In the genomic region with DNA sequence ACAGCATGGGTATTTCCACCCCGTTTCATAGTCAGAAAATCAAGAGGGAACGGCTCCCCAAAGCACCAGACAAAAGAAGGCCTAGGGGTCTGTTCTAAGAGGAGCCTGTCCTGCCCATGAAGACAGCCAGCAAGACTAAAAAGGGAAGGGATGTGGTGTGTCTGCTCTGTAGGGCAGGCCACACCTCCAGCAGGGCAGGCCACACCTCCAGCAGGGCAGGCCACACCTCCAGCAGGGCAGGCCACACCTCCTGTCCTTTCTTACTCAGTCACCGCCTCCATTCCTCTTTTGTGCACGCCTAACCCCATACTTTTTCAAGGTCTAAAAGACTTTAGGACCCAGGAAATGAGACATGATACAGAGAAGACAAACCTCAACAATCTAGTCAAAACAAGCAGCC, we compare ENCODE assay signal across 14 mouse cellular contexts.
A peak's percentile ranks its signal among the peaks of the same experiment; 100 is the strongest.
DNase-seq lines count a peak whose midpoint lies in the region; ATAC-seq and TF ChIP-seq lines count a peak whose summit lies in the region.
"Had no signal": no experiment of that assay in that cellular context is flagged by ENCODE, and none has a peak within 500 bp of the region (broad histone marks: within the 10 kb centered on the region; RNA-seq: fewer than 3 reads in every experiment).

No protein-coding gene starts in this region.

- no peak for TF ChIP-seq EP300 in MEL (IDR thresholded peaks at IDR 0.05; ENCODE audit: low read depth in 1 of 2, low read length in 2 of 2)

- no peaks in the 10 kb centered on the region; the same call in 1 of the 2 replicates for H3K4me1 ChIP-seq in midbrain, embryonic 12.5 days
- H3K4me1 ChIP-seq in midbrain, embryonic 13.5 days (replicated peaks): peaks cover 5% of the 10 kb centered on the region; the same call in 1 of the 2 replicates
- H3K4me1 ChIP-seq in MEL (ENCODE audit: control insufficient read depth in 1 of 2, insufficient read depth in 2 of 2, low read length in 2 of 2): no peaks in the 10 kb centered on the region; a peak in 1 of 4 replicates
- H3K4me1 ChIP-seq: embryonic facial prominence, embryonic 10.5 days; forebrain, embryonic 10.5 days; limb, embryonic 15.5 days; neural tube, embryonic 12.5 days had no signal

- H3K79me2 ChIP-seq in MEL (ENCODE audit: control insufficient read depth, insufficient read depth, low read length, poor library complexity): no peaks in the 10 kb centered on the region

- H3K9me3 ChIP-seq in midbrain, embryonic 12.5 days: no peaks in the 10 kb centered on the region
- H3K9me3 ChIP-seq in midbrain, embryonic 13.5 days: no peaks in the 10 kb centered on the region
- H3K9me3 ChIP-seq in MEL (replicated peaks; ENCODE audit: insufficient read depth, low read length): no peaks in the 10 kb centered on the region
- H3K9me3 ChIP-seq: embryonic facial prominence, embryonic 10.5 days; forebrain, embryonic 10.5 days; limb, embryonic 15.5 days; neural tube, embryonic 12.5 days had no signal

- H3K27me3 ChIP-seq in midbrain, embryonic 12.5 days: no peaks in the 10 kb centered on the region
- no peaks in the 10 kb centered on the region for H3K27me3 ChIP-seq in midbrain, embryonic 13.5 days
- no peaks in the 10 kb centered on the region for H3K27me3 ChIP-seq in MEL (ENCODE audit: control insufficient read depth in 1 of 2, insufficient read depth in 2 of 2, low read length in 2 of 2)
- H3K27me3 ChIP-seq: limb, embryonic 15.5 days; neural tube, embryonic 12.5 days had no signal

- no peak for TF ChIP-seq POLR2A in MEL (IDR thresholded peaks at IDR 0.05; ENCODE audit: control insufficient read depth in 1 of 2, insufficient read depth in 1 of 2, low read depth in 1 of 2, low read length in 2 of 2, poor library complexity in 1 of 2)

- no peaks in the 10 kb centered on the region for H3K36me3 ChIP-seq in midbrain, embryonic 12.5 days
- H3K36me3 ChIP-seq in midbrain, embryonic 13.5 days: no peaks in the 10 kb centered on the region
- H3K36me3 ChIP-seq in MEL (ENCODE audit: control insufficient read depth in 1 of 2, insufficient read depth in 2 of 2, low read length in 2 of 2): no peaks in the 10 kb centered on the region
- H3K36me3 ChIP-seq: embryonic facial prominence, embryonic 10.5 days; forebrain, embryonic 10.5 days; limb, embryonic 15.5 days; neural tube, embryonic 12.5 days had no signal

- H3K4me3 ChIP-seq in midbrain, embryonic 12.5 days: no peak overlapping the region
- H3K4me3 ChIP-seq in midbrain, embryonic 13.5 days (replicated peaks): no peak overlapping the region
- no peak overlapping the region for H3K4me3 ChIP-seq in MEL (ENCODE audit: control insufficient read depth in 1 of 2, insufficient read depth in 1 of 2, low read depth in 2 of 2, low read length in 2 of 2)
- H3K4me3 ChIP-seq: embryonic facial prominence, embryonic 10.5 days; forebrain, embryonic 10.5 days; gastrocnemius, adult 2 months; limb, embryonic 15.5 days; neural tube, embryonic 12.5 days had no signal

- no peak for TF ChIP-seq CTCF in MEL (IDR thresholded peaks at IDR 0.05 in 2 of 3, conservative IDR thresholded peaks at IDR 0.05 in 1 of 3; ENCODE audit: control insufficient read depth in 1 of 3, insufficient read depth in 1 of 3, low read depth in 2 of 3, low read length in 3 of 3, poor library complexity in 1 of 3, severe bottlenecking in 1 of 3)

- WGBS in midbrain, embryonic 12.5 days: 37% methylated on average over 4 of the region's 4 CpGs
- WGBS in midbrain, embryonic 13.5 days: 35% methylated on average over 4 of the region's 4 CpGs

- H3K4me2 ChIP-seq in midbrain, embryonic 12.5 days (replicated peaks): no peak overlapping the region
- H3K4me2 ChIP-seq in midbrain, embryonic 13.5 days (replicated peaks): no peak overlapping the region
- H3K4me2 ChIP-seq: limb, embryonic 15.5 days; neural tube, embryonic 12.5 days had no signal

- H3K9ac ChIP-seq in midbrain, embryonic 12.5 days (replicated peaks): no peak overlapping the region
- H3K9ac ChIP-seq in midbrain, embryonic 13.5 days (replicated peaks): no peak overlapping the region
- H3K9ac ChIP-seq in MEL (ENCODE audit: control insufficient read depth, low read depth, low read length, poor library complexity, severe bottlenecking): no peak overlapping the region
- H3K9ac ChIP-seq: limb, embryonic 15.5 days; neural tube, embryonic 12.5 days had no signal

- DNase-seq in MEL (ENCODE audit: low read depth, low spot score): peak; percentile 55
- DNase-seq in induced T-regulatory cell, adult 2 months (ENCODE audit: low read depth): peak; percentile 2
- peak; percentile 19 to 25 for DNase-seq in thymus, postnatal 36 days
- DNase-seq in ovary, adult 18-20 months (ENCODE audit: low spot score): no peak
- no peak for DNase-seq in right cerebral cortex, postnatal 10 days (ENCODE audit: low spot score in 2 of 2)
- DNase-seq: adrenal gland, postnatal 25 days; gastrocnemius, adult 2 months; kidney, adult 18-20 months had no signal

- no peak overlapping the region for H3K27ac ChIP-seq in midbrain, embryonic 12.5 days (replicated peaks)
- H3K27ac ChIP-seq in midbrain, embryonic 13.5 days: no peak overlapping the region
- no peak overlapping the region for H3K27ac ChIP-seq in MEL (ENCODE audit: control insufficient read depth, low read depth, low read length)
- H3K27ac ChIP-seq: embryonic facial prominence, embryonic 10.5 days; forebrain, embryonic 10.5 days; gastrocnemius, adult 2 months; limb, embryonic 15.5 days; neural tube, embryonic 12.5 days had no signal

- TF ChIP-seq RAD21 in MEL (IDR thresholded peaks at IDR 0.05; ENCODE audit: low read depth, low read length): no peak

- 0 out of 2 replicates have a peak, but pooled peaks have one; percentile 16 for ATAC-seq in midbrain, embryonic 12.5 days (ENCODE audit: low FRiP score, low read depth)
- no peak; the same call in 1 of the 2 replicates for ATAC-seq in midbrain, embryonic 13.5 days

TF ChIP-seq in MEL, 35 proteins besides CTCF, POLR2A, EP300 and RAD21:
- TF ChIP-seq MYC (IDR thresholded peaks at IDR 0.05; ENCODE audit: low read depth, low read length) (no peak), TCF12 (IDR thresholded peaks at IDR 0.05; ENCODE audit: low read depth, low read length) (no peak), HCFC1 (IDR thresholded peaks at IDR 0.05; ENCODE audit: low read depth, low read length) (no peak), NELFE (IDR thresholded peaks at IDR 0.05; ENCODE audit: low read depth, low read length) (no peak), ZMIZ1 (IDR thresholded peaks at IDR 0.05; ENCODE audit: low read depth, low read length) (no peak), UBTF (IDR thresholded peaks at IDR 0.05; ENCODE audit: borderline replicate concordance, insufficient read depth, low read depth, low read length) (no peak), MAZ (IDR thresholded peaks at IDR 0.05; ENCODE audit: low read depth, low read length) (no peak), GABPA (IDR thresholded peaks at IDR 0.05; ENCODE audit: low read depth, low read length) (no peak), GATA1 (IDR thresholded peaks at IDR 0.05; ENCODE audit: low read depth, low read length) (no peak)

Comparison
In these comparisons a context has a peak if more than half of its experiments do, and no peak if none do; other contexts are left out.
1. DNase-seq: peak in MEL (single experiment), induced T-regulatory cell, adult 2 months (single experiment) and thymus, postnatal 36 days (2 of 2); none in ovary, adult 18-20 months (single experiment) and right cerebral cortex, postnatal 10 days (0 of 2).